Mouse (Mus musculus): ENCODE data around the gene Nol6.

The Nol6 gene

DNA sequence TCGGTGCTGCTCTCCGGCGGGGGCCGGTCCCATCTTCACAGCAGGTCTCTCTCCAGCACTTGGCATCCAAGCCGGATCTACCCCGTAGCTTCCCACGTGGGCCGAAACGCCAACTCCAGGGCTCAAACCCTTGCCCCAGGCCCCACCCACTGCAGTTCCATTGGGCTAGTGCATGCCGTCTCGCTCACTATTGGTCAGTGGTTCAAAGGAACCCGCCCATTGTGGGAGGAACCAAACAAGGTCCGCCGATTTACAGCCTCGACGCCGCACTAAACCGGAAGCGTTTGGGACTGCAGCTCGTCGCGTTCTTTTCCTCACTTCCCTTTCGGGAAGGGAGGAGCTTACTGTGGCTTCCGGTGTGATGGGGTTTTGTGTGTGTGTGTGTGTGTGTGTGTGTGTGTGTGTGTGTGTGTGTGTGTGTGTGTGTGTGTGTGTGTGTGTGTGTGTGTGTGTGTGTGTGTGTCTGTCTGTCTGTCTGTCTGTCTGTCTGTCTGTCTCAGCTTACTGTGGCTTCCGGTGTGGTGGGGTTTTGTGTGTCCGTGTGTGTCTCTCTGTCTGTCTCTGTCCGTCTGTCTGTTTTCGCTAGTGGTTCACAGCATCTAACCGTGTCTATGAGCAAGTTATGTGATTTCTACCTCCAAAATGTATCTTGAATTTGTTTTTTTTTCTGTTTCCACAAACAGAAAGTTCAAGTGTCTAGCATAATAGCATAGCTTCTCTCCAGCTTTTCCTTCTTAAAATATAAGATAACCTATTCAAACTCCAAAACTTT lies at the start of gene Nol6:
TSS of gene Nol6 (minus strand) at position 276 of the 772 bp plus-strand sequence.
- DNase-seq (ENCODE audit: low read depth, low spot score): peak; percentile 100

DNA sequence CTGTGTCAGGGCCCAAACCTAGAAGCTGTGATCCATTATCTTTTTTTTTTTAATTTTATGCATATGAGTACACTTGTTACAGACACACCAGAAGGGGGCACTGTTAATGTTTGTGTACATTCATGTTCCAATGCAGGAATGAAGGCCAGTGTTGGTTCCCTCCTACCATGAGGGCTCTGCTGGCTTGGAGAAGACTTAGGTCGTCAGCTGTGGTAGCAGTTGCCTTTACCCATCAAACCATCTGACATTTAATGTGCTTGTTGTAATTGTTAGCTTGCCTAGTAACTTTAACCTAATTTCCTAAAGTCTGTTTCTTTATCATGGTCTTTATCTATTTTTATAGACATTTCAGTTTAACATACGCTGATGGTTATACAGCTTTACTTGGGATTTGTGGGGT lies 46.7 kb upstream of the Nol6 start:
- DNase-seq (ENCODE audit: low read depth, low spot score): no peak

DNA sequence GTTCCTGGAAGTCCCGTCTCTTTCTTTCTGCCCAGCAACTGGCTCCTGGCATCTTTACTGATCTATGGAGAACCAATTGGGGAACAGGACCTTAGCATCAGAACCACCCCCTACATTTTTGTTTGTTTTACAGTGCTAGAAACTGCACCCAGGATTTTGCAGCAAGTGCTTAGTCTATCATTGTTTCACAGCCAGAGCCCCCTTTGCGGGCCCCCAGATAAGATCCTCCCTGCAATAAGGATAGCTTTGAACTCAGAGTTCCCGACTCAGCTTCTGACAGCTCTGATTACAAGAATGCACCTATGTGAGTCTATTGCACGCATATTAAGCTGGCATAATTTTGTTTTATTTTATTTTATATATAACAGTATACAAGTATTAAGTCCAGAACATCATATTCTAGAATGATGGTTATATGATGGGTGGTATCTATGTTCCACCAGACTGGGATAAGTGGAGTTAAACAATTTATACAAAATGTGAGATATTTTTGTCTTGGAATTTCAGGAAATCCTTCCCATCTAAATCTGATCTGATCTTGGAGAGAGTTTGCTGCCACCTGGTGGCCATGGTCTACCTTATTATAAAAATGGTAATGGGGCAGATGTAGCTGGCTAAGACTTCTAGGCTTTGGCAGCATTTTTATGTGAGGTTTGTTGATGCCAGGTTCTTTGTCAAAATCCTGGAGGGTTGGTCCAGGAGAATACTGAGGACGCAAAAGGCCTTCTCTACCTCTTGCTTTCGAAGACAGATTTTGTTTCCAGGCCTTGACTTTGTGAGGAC lies 41.6 kb upstream of the Nol6 start:
- peak; percentile 79 for DNase-seq (ENCODE audit: low read depth, low spot score)

DNA sequence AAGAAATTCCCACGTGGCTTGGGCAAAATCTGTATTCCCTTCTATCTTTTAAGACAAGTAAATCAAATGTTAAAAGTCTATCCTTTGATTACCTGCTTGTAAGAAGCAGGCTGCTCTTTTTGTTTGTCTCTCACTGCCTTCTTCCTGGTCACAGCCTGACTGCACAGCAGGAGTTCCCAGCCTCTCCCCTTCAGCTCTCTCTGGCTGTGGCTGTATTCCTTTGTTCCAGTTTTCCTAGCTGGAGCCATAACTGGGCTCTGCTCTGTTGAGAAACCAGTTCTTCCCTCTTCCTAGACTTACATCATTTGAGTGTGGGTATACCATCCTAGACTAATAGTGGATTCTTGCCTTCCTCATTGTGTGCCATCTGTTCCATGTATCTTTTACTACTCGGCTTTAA lies 40.7 kb upstream of the Nol6 start:
- peak; percentile 14 for DNase-seq (ENCODE audit: low read depth, low spot score)

DNA sequence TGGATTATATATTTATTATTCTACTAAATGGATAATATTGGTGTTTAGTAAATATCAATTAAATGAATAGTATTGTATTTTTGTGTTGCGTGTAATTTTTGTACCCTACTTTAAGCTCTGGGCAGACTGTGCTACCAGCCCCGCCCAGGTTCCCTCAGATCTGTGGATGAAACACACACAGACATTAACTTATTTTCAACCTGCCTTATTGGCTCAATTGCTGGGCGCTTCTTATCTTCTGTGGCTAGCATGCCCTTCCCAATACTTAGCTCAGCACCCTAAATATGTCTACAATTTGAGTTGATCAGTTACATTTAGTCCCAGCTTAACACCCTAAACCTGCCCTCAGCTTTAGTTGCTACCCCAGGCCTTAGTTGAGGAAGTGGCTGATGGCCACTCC lies 37.0 kb upstream of the Nol6 start:
- DNase-seq (ENCODE audit: low read depth, low spot score): no peak

DNA sequence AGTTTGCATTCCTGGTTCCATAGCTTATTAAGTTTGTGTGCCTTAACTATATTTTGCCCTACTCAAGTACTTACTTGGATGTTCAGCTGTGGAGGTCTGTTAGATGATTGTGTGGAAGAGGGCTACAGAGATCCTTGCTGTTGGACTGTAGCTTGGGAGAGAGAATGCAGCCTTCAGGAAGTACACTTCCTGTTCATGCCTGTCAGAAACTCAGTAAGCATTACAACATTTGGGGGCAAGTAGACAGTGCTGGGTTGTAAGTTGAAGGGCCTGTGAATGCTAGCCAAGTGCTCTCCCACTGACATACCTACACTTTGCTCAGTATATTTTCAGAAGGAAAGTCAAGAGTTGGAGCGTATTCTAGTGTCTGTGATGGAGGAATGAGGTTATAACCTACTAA lies 34.0 kb upstream of the Nol6 start:
- no peak for DNase-seq (ENCODE audit: low read depth, low spot score)

DNA sequence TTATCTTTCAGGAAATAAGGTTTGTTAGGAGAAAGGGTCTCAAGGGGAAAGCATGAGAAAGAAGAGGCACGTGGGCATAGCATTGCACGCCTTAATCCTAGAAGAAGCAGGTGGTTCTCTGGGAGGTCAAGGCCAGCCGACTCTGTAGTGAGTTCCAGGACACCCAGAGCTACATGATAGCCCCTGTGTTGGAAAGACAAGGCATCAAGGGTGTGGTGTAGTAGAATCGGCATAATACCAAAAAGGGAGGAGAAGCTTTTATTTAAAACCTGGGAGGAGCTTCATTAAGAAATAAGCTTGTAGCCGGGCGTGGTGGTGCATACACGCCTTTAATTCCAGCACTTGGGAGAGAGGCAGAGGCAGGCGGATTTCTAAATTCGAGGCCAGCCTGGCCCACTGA lies 32.7 kb upstream of the Nol6 start:
- no peak for DNase-seq (ENCODE audit: low read depth, low spot score)

- DNase-seq (ENCODE audit: low read depth, low spot score): no peak
Observed at GRCm38 (mm10) chr4:41153146-41153545, 28.9 kb upstream of the Nol6 start.

DNA sequence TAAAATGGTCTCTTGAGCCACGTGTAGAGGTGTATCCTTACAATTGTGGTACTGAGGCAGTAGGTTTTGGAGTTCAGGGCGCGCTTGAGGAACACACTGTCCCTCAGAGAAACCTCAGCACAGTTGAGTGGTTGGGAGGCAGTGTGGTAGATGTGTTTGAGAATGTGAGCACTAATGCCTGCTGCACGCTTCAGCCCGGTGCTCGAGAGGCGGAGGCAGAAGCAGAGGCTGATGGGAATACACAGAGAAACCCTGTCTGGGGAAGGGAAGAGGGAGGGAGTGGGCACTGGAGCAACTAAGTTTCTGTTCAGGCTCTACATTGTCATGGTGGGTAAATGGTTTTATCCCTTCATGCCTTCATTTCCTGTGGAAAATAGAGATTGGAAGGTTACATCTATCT lies 26.9 kb upstream of the Nol6 start:
- DNase-seq (ENCODE audit: low read depth, low spot score): no peak

GRCm38 (mm10) chr4:41149891-41150290 lies 25.6 kb upstream of the Nol6 start:
- no peak for DNase-seq (ENCODE audit: low read depth, low spot score)

- DNase-seq (ENCODE audit: low read depth, low spot score): no peak
Observed at GRCm38 (mm10) chr4:41142601-41143000, 18.3 kb upstream of the Nol6 start.

GRCm38 (mm10) chr4:41140174-41140875 lies 16.1 kb upstream of the Nol6 start:
- DNase-seq (ENCODE audit: low read depth, low spot score): no peak

DNA sequence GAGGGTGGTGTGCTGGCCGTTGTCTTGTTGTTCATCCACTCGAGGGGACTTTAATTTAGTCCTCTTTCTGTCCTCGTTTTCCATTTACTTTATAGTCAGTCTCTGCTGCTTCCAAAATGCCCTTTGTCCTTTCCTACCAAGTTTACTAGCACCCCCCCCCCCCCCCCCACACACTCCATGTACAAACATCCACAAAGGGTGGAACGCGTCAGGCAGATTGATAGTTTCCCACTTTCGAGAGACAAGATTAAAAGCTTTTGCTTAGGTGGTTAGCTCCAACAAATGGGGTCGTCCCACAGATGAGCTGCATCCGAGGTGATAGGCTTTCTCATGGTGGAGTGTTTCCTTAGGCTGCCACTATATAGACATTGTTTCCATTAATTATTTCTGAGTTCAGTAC lies 12.6 kb upstream of the Nol6 start:
- peak; percentile 18 for DNase-seq (ENCODE audit: low read depth, low spot score)

- DNase-seq (ENCODE audit: low read depth, low spot score): no peak
Observed at GRCm38 (mm10) chr4:41136454-41136805, 12.2 kb upstream of the Nol6 start.

DNA sequence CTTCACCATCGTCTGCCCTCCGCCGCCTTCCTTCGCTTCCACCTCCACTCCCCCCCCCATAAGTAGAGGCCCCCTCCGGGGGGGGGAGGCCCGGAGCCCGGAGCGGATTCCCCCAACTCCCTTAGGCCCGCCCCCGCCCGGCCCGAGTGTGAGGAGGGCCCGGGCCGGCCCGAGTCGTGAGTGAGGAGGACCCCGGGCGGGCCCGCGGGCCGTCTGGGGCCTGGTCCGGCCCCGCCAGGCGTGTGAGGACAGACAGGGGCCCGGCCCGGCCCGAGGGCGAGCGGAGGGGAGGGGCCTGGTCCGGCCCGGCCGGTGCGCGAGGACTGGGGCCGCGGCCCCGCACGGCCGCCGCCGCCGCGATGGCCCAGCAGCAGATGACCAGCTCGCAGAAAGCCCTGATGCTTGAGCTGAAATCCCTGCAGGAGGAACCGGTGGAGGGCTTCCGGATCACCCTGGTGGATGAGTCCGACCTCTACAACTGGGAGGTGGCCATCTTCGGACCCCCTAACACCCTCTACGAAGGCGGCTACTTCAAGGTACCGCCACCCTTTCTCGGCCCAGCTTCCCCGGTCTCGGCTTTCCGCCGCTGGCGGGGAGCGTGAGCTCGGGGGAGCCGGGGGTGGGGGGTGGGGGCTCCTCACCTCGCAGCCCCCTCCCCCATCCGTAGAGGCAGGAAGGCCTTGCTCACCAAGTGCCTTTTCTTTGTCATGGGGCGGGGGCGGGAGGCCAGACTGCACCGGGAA lies 11.6 kb upstream of the Nol6 start, which contains the start of gene Ube2r2:
TSS of gene Ube2r2 (plus strand) at position 33 of the 743 bp plus-strand sequence.
- peak; percentile 82 for DNase-seq (ENCODE audit: low read depth, low spot score)

- DNase-seq (ENCODE audit: low read depth, low spot score): peak; percentile 88
Observed at GRCm38 (mm10) chr4:41134935-41135710, 10.9 kb upstream of the Nol6 start.

- peak; percentile 31 for DNase-seq (ENCODE audit: low read depth, low spot score)
Observed at GRCm38 (mm10) chr4:41133529-41134291, 9.5 kb upstream of the Nol6 start.

- DNase-seq (ENCODE audit: low read depth, low spot score): no peak
Observed at GRCm38 (mm10) chr4:41132471-41132870, 8.2 kb upstream of the Nol6 start.

- no peak for DNase-seq (ENCODE audit: low read depth, low spot score)
Observed at GRCm38 (mm10) chr4:41129836-41130235, 5.6 kb upstream of the Nol6 start.

DNA sequence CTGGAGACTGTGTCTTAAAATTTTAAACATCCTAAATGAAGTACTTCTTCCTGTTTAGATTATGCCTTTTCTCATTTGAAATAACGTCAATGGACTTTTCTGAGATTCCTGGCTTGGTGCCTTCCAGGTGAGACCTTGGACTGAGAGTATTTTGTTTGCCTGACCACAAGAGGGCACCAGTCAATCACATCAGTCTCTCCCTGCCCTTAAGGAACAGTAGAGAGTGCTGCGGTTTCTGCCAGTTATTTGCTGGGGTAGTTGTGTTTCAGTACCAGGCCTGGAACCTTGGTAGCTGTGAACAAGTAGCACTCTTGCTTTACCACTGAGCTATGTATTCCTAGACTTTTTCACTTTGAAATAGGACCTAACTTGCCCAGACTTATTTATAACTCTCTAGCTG lies 5.2 kb upstream of the Nol6 start:
- peak; percentile 62 for DNase-seq (ENCODE audit: low read depth, low spot score)
